Mouse (Mus musculus) midbrain, embryonic 12.5 days (tissue): ENCODE measurements around the gene Naa38. TPM values are rescaled to one million over a fixed set of nuclear protein-coding genes. Genes with fewer than 3 reads are reported as not detected.

Source experiments
- ATAC-seq: fragments of 200-750 bp; cut with Nextera tagmentation; 2 replicates; pipeline ENCODE4 v1.8.0; 2017; ENCODE audit warnings: low read depth, moderate TSS enrichment, moderate library complexity; ENCODE audit not compliant: low FRiP score
- H3K27ac ChIP-seq: fragments of 300-500 bp; sonication (generic); replicated peaks from 2 replicates; pipeline ENCODE4 v1.5.1; 2016; ENCODE audit warnings: mild to moderate bottlenecking
- H3K27me3 ChIP-seq: fragments of 300-500 bp; sonication (generic); 2 replicates; pipeline ENCODE4 v1.6.1; 2016; ENCODE audit warnings: mild to moderate bottlenecking
- H3K36me3 ChIP-seq: fragments of 300-500 bp; sonication (generic); 2 replicates; pipeline ENCODE4 v1.6.1; 2016
- H3K4me1 ChIP-seq: fragments of 300-500 bp; sonication (generic); 2 replicates; pipeline ENCODE4 v1.6.1; 2016
- H3K4me2 ChIP-seq: fragments of 300-500 bp; sonication (generic); replicated peaks from 2 replicates; pipeline ENCODE4 v1.6.1; 2016; ENCODE audit warnings: mild to moderate bottlenecking, moderate library complexity
- H3K4me3 ChIP-seq: fragments of 300-500 bp; sonication (generic); 2 replicates; pipeline ENCODE4 v1.5.1; 2016; ENCODE audit warnings: mild to moderate bottlenecking
- H3K9ac ChIP-seq: fragments of 300-500 bp; sonication (generic); replicated peaks from 2 replicates; pipeline ENCODE4 v1.6.1; 2016; ENCODE audit warnings: mild to moderate bottlenecking, moderate library complexity
- H3K9me3 ChIP-seq: fragments of 300-500 bp; sonication (generic); 2 replicates; pipeline ENCODE4 v1.6.1; 2016; ENCODE audit warnings: mild to moderate bottlenecking
- WGBS: fragments of 180-500 bp; shearing (Covaris S2); methylation state at CpG from one replicate; pipeline ENCODE4 v1.1.7; 2016; 5-methylcytosine and 5-hydroxymethylcytosine counted together
- polyA plus RNA-seq: library from polyadenylated mRNA; unstranded; fragments of >200 nt; fragmentation: Nextera tagmentation; extraction: Ambion mirVana; gene quantifications from 2 replicates; pipeline ENCODE4 v1.2.1, GENCODE M21; 2016

The Naa38 gene
- polyA plus RNA-seq, 1 experiment from 2014 or later, result 105 TPM

DNA sequence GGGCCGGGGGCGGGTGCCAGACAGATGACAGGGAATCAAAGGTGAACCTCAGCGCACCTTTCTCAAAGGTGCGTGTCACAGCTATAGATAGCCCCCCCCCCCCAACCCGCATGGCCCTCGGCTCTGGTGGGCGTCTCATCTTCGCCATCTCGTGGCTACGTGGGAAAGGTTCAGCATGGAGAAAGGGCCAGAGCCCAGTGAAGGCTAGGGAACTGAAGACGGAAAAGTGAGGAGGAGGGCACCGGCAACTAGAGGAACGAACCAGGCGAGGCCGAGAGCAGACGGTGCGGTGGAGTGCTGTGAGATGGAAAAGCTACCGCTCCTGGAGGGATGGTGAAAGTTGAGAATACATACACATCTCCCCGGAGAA, 24.1 kb downstream of the Naa38 start:
- H3K27ac ChIP-seq, result peak overlapping the region; percentile 98
- peaks cover 50% of the 10 kb centered on the region for H3K4me1 ChIP-seq
- WGBS, result under 1% methylated on average over 19 of the region's 19 CpGs
- H3K36me3 ChIP-seq, result no peaks in the 10 kb centered on the region
- peak overlapping the region; percentile 98 for H3K4me2 ChIP-seq
- H3K4me3 ChIP-seq, result peak overlapping the region; percentile 64
- peak overlapping the region; percentile 31 for H3K9ac ChIP-seq
- no peak for ATAC-seq
- H3K9me3 ChIP-seq, result no peaks in the 10 kb centered on the region
- peaks cover 39% of the 10 kb centered on the region for H3K27me3 ChIP-seq

DNA sequence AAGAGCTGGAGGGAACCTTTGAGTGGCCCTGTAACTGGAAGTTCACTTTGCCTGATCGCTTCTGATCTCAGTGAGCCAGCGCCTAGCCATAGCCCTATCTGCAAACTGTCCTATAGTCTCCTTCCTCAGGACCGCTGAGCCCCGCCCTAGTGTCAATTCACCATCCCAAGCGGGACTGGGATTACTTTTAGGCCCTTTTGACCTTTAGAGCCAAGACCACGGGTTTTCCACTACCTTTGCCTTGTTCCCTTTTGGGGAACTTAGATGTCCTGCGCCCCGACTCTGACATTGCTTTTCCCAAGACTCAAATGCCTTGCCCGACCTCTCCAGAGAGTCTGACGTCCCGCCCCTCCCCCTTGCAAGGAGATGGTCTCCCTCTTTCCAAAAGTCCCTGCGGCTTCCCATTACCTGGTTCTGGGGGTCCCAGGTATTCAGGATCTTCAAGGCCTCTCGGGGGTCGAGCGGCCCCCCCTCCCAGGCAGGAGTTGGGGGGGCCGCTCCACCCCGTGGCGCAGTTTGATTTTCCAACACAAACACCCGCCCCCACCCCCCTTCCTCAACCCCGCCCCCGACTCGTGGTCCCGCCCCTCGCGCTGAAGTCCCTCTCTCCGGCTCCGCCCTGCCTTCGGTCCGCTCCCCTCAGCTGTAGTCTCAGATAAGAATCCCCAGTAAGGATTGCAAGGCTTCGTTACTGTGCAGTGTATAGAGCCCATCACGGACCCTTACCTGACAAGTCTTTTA, 24.7 kb downstream of the Naa38 start:
- peak overlapping the region; percentile 34; the same call in 1 of the 2 replicates for H3K9ac ChIP-seq
- H3K4me2 ChIP-seq, result peak overlapping the region; percentile 98
- peak overlapping the region; percentile 98; the same call in 1 of the 2 replicates for H3K27ac ChIP-seq
- H3K4me1 ChIP-seq, result peaks cover 45% of the 10 kb centered on the region
- no peaks in the 10 kb centered on the region for H3K9me3 ChIP-seq
- peak overlapping the region; percentile 64 for H3K4me3 ChIP-seq
- H3K36me3 ChIP-seq, result no peaks in the 10 kb centered on the region
- no peak for ATAC-seq
- H3K27me3 ChIP-seq, result peaks cover 39% of the 10 kb centered on the region
- WGBS, result under 1% methylated on average over 29 of the region's 31 CpGs

- WGBS, result 8% methylated on average over 10 of the region's 10 CpGs
- no peak for ATAC-seq
- peak overlapping the region; percentile 64 for H3K4me3 ChIP-seq
- no peaks in the 10 kb centered on the region for H3K9me3 ChIP-seq
- peak overlapping the region; percentile 98 for H3K4me2 ChIP-seq
- peak overlapping the region; percentile 34; the same call in 1 of the 2 replicates for H3K9ac ChIP-seq
- H3K27me3 ChIP-seq, result peaks cover 39% of the 10 kb centered on the region
- H3K27ac ChIP-seq, result no peak overlapping the region
- no peaks in the 10 kb centered on the region for H3K36me3 ChIP-seq
- peaks cover 41% of the 10 kb centered on the region for H3K4me1 ChIP-seq
Observed at GRCm38 (mm10) chr11:69420554-69421000, 25.3 kb downstream of the Naa38 start.

GRCm38 (mm10) chr11:69421131-69421977, 26.1 kb downstream of the Naa38 start:
- Histone ChIP-seq H3K27ac (no peak overlapping the region), H3K4me2 (peak overlapping the region; percentile 98), H3K4me3 (0 out of 2 replicates have a peak overlapping the region, but pooled peaks have one; percentile 2), H3K4me1 (peaks cover 41% of the 10 kb centered on the region), H3K36me3 (no peaks in the 10 kb centered on the region), H3K9ac (0 out of 2 replicates have a peak overlapping the region, but pooled peaks have one; percentile 12), H3K27me3 (peaks cover 39% of the 10 kb centered on the region), H3K9me3 (no peaks in the 10 kb centered on the region)
- WGBS, result 8% methylated on average over 25 of the region's 25 CpGs
- no peak for ATAC-seq

GRCm38 (mm10) chr11:69422842-69423241, 27.6 kb downstream of the Naa38 start:
- WGBS, result 90% methylated on average over 10 of the region's 10 CpGs
- H3K27ac ChIP-seq, result no peak overlapping the region
- ATAC-seq, result no peak
- H3K27me3 ChIP-seq, result peaks cover 39% of the 10 kb centered on the region
- H3K4me1 ChIP-seq, result peaks cover 28% of the 10 kb centered on the region
- H3K4me3 ChIP-seq, result no peak overlapping the region
- H3K4me2 ChIP-seq, result no peak overlapping the region
- no peaks in the 10 kb centered on the region for H3K36me3 ChIP-seq
- no peaks in the 10 kb centered on the region for H3K9me3 ChIP-seq
- no peak overlapping the region for H3K9ac ChIP-seq

GRCm38 (mm10) chr11:69423885-69424284, 28.6 kb downstream of the Naa38 start:
- Histone ChIP-seq H3K4me2 (no peak overlapping the region), H3K4me1 (peaks cover 26% of the 10 kb centered on the region), H3K9ac (no peak overlapping the region), H3K27ac (no peak overlapping the region), H3K4me3 (no peak overlapping the region), H3K27me3 (peaks cover 39% of the 10 kb centered on the region), H3K36me3 (no peaks in the 10 kb centered on the region), H3K9me3 (no peaks in the 10 kb centered on the region)
- WGBS, result 74% methylated on average over 6 of the region's 6 CpGs
- no peak for ATAC-seq

- Histone ChIP-seq H3K27me3 (peaks cover 21% of the 10 kb centered on the region), H3K4me1 (0 out of 2 replicates have a peak, but pooled peaks cover 6% of the 10 kb centered on the region), H3K9me3 (no peaks in the 10 kb centered on the region), H3K4me3 (no peak overlapping the region), H3K27ac (no peak overlapping the region), H3K36me3 (no peaks in the 10 kb centered on the region), H3K9ac (no peak overlapping the region), H3K4me2 (no peak overlapping the region)
- no peak for ATAC-seq
- 73% methylated on average over 2 of the region's 2 CpGs for WGBS
Observed at GRCm38 (mm10) chr11:69426246-69426645, 31.0 kb downstream of the Naa38 start.

- H3K36me3 ChIP-seq, result no peaks in the 10 kb centered on the region
- H3K9me3 ChIP-seq, result no peaks in the 10 kb centered on the region
- H3K27ac ChIP-seq, result no peak overlapping the region
- H3K27me3 ChIP-seq, result no peaks in the 10 kb centered on the region; the same call in none of the 2 replicates
- no peak for ATAC-seq
- H3K4me1 ChIP-seq, result 0 out of 2 replicates have a peak, but pooled peaks cover 10% of the 10 kb centered on the region
- WGBS, result 36% methylated on average over 4 of the region's 4 CpGs
- no peak overlapping the region for H3K4me2 ChIP-seq
- no peak overlapping the region for H3K9ac ChIP-seq
- no peak overlapping the region for H3K4me3 ChIP-seq
Observed at GRCm38 (mm10) chr11:69428751-69429150, 33.5 kb downstream of the Naa38 start.

DNA sequence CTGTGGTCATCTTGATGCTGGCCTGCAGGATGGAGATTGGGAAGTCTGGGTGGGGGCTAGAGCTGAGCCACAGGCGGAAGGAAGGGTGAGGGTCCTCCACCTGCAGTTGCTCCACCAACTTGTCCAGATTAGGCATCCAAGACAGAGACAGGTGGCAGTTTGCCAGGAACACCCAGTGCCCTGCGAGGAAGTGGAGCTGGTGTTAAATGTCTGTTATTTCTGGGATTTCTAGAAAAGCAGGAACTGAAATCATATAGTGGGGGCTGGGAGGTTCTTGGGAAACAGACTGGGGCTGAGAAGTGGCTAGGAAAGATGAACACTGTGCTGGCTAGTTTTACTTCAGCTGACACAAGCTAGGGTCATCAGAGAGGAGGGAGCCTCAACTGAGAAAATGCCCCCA, 34.0 kb downstream of the Naa38 start:
- Histone ChIP-seq H3K9me3 (no peaks in the 10 kb centered on the region), H3K9ac (no peak overlapping the region), H3K4me2 (no peak overlapping the region), H3K27me3 (no peaks in the 10 kb centered on the region), H3K4me1 (0 out of 2 replicates have a peak, but pooled peaks cover 10% of the 10 kb centered on the region), H3K27ac (no peak overlapping the region), H3K36me3 (no peaks in the 10 kb centered on the region), H3K4me3 (no peak overlapping the region)
- no peak for ATAC-seq
- 64% methylated on average over 2 of the region's 2 CpGs for WGBS

DNA sequence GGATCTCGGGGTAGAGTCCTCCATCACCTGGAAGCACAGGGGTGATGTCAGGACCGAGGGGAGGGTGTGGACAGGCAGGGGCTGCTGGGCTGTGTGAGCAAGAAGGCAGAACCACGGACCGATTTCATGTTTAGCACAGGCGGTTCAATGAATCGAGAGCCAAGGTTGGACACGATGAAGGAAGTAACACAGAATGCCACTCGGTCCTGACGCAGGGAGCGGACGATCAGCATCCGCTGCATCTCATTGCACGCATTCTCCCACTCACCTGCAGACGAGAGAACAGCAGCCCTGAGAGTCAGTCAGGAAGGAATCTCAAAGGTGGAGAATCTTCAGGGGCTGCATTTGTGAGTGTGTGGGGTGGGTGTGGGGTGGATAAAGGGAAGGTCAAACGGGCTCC, 35.3 kb downstream of the Naa38 start:
- 88% methylated on average over 15 of the region's 15 CpGs for WGBS
- H3K9me3 ChIP-seq, result no peaks in the 10 kb centered on the region

DNA sequence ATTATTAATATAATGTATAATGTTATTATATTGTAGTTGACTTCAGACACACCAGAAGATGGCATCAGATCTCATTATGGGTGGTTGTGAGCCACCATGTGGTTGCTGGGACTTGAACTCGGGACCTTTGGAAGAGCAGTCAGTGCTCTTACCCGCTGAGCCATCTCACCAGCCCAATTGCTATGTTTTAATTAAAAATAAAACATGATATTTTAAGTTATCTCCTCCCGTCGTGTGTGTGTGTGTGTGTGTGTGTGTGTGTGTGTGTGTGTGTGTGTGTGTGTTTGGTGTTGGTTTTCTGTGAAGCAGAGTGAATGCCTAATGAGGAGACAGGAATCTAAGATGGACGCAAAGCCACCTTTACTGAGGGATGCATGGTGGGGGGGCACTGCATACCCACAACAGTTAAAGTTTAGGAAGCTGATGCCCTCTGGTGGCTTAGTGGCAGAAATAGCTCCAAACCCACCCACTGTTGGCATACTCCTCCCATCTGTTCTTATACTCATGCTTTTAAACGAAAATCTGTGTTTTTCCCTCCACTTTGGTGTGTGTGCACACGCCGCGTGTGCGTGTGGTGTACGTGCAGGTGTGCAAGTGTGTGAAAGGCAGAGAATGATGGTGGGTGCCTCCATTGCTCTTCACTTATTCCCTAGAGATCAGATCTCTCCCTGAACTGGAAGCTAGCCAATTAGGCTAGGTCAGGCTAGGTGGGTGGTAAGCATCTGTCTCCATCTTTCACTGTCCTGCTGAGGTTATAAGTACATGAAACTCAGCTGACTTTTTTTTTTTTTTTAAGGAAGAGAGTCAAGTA, 36.7 kb downstream of the Naa38 start:
- Histone ChIP-seq H3K36me3 (no peaks in the 10 kb centered on the region), H3K27ac (no peak overlapping the region), H3K9ac (no peak overlapping the region), H3K9me3 (no peaks in the 10 kb centered on the region), H3K4me3 (no peak overlapping the region), H3K27me3 (no peaks in the 10 kb centered on the region), H3K4me2 (0 out of 2 replicates have a peak overlapping the region, but pooled peaks have one; percentile 5), H3K4me1 (0 out of 2 replicates have a peak, but pooled peaks cover 10% of the 10 kb centered on the region)
- 37% methylated on average over 11 of the region's 11 CpGs for WGBS
- ATAC-seq, result peak; percentile 60; the same call in 1 of the 2 replicates

More for the DNA sequence above, 35.3 kb downstream of the Naa38 start:
- Histone ChIP-seq H3K4me1 (0 out of 2 replicates have a peak, but pooled peaks cover 10% of the 10 kb centered on the region), H3K4me3 (no peak overlapping the region), H3K4me2 (no peak overlapping the region), H3K36me3 (no peaks in the 10 kb centered on the region), H3K27me3 (no peaks in the 10 kb centered on the region), H3K27ac (no peak overlapping the region), H3K9ac (0 out of 2 replicates have a peak overlapping the region, but pooled peaks have one; percentile 20)
- ATAC-seq, result no peak
